Mouse (Mus musculus): ENCODE data around the gene Klhdc3.

Gene Klhdc3

DNA sequence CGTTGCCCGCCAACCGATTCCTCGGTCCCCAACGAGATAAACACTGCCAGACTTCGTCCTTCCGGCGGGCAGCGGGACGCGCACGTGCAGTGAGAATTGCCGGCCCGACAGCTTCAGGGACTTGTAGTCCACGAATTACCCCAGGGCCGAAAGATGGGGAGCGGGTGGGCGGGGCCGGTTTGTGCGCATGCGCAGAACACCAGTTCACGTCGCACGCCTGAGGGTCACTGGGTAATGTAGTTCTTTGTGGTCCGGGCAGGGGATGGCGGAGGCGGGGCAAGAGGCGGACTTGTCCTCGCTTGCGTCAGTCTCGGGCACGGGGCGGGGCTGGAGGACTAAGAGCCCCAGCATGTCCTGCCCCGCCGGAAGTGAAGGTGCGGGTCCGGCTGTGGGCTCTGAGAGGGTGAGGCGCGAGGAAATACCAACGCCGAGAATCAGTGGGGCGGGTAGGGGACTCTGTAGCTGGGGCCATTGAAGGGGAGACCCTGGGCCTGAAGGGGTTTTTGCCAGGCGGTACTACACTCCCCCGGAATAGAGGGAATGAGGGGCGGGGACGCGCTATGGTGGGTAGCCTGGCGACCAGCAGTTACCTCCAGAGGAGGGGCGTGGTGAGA is at the start of gene Klhdc3:
Gene Klhdc3 (minus strand): TSS at position 155 of the 614 bp plus-strand sequence.
- peak; percentile 99 for DNase-seq

DNA sequence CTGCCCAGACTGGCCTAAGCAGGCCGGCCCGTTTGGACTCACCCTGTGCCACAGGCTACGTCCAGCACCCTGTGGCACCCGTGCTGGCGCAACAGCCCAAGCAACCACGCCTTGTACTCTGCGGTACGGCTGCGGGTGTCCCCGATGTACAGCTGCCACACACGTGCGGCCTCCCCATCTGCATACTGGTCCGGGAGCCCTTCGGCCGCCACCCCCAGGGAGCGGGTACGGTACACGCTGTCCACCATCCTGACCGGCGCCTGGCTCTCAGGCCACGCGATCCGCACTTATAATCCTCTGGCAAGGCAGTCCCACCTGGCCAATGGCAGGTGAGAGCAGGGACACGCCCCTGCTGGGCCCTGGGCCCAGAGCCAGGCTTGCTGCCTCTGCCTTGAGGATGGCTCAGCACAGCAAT is 48.2 kb upstream of the Klhdc3 start, which contains the start of gene Gnmt:
Gene Gnmt (minus strand): TSS at position 265 of the 415 bp plus-strand sequence.
- DNase-seq, result peak; percentile 76

DNA sequence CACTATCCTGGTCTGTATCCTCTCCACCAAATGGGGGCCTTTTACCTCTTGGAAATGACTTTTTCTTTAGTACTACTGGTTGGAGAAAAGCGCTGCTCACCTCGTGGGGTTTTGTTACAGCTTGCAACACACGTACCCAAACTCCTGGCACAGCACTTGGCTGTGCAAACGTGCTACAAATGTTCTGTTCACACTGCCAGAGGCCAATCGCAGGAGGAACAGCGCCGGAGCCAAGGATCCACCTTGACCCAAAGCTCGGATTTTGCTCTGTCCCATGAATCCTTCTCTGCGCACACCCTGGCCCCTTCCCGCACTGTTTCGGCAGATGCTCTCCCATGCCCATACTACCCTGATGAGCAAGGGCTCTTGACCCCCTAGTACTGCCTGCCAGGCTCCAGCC is 47.8 kb upstream of the Klhdc3 start:
- no peak for DNase-seq

DNA sequence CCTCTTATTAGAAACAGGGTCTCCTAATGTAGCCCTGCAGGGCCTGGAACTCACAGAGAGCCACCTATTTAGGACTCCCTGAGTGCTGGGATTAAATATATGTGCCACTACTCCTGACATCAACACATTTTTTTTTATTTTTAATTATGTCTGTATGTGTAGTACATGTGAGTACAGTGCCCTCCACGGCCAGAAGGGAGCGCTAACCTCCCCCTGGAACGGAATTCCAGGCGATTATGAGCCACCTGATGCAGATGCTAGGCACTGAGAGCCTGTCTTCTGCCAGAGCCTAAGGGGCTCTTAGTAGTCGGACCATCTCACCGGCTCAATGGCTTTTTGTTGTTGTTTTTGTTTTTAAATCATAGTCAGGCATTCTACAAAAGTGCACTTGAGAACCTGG is 47.3 kb upstream of the Klhdc3 start:
- peak; percentile 53 for DNase-seq

DNA sequence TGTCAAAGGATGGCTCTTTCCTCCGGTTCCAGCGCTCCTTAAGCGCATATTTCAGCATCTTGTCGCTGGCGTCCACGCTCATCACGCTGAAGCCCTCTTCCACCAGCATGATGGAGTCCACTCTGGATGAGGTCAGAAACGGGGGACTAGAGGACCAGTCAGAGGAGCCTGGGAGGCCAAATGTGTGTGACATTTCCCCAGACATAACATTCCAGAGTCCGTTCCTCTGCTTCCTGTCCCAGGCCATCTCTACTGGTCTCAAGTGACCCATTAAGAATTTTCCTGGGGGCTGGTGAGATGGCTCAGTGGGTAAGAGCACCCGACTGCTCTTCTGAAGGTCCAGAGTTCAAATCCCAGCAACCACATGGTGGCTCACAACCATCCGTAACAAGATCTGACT is 46.6 kb upstream of the Klhdc3 start:
- no peak for DNase-seq

DNA sequence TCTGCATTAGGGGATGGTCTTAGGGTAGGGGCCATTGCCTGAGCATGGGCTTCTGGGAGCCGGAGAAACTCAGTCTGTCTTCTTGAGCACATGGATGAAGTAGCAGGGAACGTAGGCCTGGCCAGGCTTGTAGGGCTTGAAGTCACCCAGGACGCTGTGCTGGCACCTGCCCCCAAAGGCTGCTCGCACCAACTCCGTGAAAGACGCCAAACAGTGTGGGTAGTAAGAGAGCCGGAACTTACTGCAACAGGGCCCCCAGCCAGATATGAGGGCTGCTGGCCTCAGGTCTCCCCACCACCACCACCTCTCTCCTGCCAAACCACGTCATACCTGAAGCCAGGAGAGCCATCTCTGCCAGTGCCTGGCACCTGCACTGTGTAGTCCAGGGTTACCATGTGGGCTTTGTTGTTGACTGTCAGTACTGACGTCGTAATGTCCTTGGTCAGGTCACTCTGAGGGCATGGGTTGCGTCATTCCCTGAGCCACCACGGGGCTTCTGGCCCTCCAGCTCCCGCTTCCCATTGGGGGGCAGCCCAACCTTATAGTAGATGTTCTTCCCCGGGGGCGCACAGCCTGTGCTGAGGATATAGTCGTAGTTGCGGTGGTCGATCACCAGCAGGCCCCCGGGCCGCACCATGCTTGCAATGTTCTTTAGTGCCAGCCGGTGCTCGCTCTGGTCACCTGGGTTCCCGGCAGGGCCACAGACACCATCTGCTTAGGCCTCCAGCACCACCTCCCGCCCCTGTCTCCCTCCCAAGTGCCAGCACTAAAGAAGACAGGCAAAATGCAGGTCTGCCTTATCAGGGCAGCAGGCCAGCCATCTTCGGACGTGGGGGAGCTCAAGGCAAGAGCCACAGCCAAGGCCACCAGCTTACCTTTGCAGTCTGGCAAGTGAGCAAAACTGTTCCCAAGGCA is 45.3 kb upstream of the Klhdc3 start:
- no peak for DNase-seq

DNA sequence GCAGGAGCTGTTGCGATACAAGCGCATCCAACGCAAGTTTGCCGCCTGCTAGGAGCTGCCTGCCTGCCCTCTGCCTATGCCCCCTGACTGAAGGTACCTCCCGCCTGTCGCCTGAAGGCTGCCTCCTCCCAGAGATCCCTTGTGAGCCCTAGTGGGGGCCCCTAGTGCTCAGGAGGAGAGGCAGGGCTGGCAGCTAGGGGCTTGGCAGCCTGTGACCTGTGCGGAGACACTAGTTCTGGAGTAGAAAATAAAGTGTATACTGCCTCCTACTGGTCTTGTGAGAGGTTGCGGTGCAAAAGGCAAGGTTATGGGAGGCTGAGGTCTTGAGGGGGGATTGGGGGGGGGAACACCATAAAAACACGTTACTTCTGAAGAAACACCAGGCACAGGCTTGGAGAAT is 44.6 kb upstream of the Klhdc3 start:
- DNase-seq, result no peak

DNA sequence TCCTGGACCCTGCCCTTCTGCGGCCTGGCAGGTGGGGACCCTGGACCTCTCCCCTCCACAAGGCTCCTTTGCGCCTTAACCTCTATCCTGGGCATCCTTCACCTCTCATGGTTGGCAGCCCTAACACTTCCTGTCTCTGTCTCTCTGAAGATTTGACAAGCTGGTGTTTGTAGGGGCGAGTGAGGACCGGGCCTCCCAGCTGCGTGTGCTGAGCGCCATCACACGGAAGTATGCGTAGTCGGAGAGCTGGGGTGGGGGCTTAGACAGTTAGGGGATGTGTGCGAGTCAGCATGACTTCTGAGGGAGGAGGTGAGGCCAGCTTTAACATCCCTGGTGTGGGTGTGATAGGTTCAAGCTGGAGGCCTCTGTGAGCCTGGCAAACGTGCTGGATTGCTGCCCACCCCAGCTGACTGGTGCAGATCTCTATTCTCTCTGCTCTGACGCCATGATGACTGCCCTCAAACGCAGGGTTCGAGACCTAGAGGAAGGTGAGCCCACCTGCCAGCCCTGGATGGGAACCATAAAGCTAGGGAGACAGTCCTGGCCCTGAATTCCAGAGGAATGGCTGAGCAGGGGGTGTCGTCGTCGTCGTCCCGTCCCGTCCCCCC is 43.9 kb upstream of the Klhdc3 start:
- DNase-seq, result no peak

DNA sequence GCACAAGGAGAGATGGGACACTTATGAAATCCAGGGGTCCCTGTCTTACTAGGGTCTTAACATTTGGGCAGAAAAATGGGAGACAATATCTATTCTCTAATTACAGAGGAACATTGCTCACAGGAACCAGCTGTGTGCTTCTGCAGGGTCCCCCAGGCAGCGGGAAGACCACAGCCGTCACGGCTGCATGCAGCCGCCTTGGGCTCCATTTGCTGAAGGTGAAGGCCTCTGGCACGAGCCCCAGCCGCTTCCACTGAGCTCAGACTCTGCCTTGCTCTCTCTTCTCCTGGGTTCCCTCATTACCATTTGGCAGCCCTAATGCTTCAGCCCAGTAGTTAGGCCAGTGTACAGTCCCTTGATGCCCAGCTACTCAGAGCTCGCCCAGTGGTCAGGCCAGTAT is 40.4 kb upstream of the Klhdc3 start:
- no peak for DNase-seq

DNA sequence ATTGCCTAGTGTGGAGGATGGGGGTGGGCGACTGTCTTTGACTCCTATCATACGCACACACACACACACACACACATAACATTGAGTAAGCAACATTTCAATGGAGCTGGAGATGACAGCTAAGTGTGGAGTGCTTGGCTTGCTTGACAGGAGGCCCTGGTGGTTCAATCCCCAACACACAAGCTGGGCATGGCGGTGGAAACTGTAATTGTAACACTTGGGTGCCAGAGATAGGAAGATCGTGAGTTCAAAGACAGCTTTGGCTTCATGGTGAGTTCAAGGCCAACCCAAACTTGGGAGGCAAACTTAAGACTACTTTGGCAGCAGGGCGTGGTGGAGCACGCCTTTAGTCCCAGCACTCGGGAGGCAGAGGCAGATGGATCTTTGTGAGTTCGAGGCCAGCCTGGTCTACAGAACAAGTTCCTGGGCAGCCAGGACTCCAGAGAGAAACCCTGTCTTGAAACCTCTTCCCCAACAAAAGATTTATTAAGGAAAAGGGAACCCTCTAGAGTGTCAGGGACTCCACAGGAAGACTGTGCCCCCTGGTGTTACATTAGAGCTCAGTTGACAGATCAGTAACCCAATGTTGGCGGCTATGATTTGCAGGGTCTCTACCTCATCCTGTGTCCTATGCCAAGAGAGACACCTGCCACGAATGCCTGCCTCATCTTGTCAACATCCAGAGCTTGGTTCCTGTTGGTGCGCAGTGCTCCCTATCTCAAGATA is 34.2 kb upstream of the Klhdc3 start:
- no peak for DNase-seq

DNA sequence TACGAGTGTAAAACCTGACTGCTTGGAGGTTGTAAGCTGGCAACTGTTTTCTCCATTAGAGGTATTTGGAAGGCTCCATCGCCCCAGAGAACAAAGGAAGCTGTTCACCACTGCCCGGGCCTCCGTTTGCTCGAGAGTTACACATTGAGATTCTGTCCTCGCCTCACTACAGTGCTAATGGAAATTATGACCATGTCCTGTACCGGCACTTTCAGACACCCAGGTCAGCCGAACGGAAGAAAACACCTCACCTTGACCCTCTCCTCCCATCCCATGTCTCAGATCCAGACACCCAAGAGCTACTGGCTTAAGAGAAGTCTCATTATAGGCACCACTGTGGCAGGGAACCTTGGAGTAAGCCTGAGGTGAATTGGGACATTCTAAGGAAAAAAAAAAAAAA is 33.1 kb upstream of the Klhdc3 start:
- DNase-seq, result no peak

DNA sequence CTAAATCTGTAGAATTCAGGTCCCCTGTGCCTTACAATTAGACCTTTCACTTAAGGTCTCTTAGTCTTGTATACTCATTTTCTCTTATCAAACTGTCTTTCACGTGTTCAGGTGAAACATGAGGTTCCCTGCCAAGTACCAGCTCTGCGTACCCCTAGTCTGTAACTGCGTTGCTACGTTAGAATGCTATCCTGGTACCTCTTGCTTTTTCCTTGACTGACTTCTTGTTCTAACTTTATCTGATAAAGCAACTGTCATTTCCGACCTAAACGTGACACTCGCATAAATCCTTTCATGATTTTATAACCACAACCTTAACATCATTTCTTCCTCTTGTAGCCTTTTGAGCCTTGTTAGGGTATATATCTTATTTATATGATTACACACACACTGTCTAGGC is 31.7 kb upstream of the Klhdc3 start:
- no peak for DNase-seq

DNA sequence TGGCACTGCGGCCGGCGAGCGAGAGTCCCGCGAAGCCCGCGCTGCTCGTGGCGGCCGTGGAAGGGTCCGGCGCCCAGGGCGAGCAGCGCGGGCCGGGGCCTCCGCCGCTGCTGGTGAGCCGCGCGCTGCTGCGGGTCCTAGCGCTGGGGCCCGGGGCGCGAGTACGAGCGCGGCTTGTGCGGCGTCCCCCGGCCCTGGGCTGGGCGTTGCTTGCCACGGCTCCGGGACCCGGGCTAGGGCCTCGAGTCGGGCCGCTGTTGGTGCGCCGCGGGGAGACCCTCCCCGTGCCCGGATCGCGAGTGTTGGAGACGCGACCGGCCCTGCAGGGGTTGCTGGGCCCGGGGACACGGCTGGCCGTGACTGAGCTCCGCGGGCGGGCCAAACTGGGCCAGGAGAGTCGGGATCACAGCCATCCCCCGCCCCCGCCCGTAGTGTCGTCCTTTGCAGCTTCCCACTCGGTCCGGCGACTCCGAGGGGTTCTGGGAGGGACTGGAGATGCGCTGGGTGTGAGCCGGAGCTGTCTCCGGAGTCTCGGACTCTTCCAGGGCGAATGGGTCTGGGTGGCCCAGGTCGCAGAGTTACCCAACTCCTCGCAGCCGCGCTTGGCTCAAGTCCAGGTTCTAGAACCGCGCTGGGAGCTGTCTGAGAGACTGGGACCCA is 31.0 kb upstream of the Klhdc3 start:
- DNase-seq, result peak; percentile 77

DNA sequence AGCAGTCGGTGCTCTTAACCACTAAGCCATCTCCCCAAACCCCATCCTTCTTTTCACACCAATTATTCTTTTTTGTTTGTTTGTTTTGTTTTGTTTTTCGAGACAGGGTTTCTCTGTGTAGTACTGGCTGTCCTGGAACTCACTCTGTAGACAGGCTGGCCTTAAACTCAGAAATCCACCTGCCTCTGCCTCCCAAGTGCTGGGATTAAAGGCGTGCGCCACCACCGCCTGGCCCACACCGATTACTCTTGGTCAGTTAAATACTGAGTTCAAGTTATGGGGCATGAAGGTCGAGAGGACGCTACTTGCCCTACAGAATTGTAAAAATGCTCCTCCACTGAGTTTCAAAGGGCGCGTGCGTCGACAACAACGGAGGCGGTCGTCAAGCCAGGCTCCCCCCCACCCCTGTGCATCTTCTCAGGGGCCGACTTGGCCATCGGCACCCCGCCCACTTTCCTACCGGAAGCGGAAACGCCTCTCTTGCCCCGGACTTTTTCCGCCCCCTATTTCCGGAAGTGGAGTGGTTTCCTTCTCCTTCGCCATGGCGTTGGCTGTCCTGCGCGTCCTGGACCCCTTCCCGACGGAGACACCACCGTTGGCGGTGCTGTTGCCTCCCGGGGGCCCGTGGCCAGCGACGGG is 30.4 kb upstream of the Klhdc3 start, which contains the start of gene Pex6:
Gene Pex6 (plus strand): TSS at position 505 of the 639 bp plus-strand sequence.
- peak; percentile 98 for DNase-seq

DNA sequence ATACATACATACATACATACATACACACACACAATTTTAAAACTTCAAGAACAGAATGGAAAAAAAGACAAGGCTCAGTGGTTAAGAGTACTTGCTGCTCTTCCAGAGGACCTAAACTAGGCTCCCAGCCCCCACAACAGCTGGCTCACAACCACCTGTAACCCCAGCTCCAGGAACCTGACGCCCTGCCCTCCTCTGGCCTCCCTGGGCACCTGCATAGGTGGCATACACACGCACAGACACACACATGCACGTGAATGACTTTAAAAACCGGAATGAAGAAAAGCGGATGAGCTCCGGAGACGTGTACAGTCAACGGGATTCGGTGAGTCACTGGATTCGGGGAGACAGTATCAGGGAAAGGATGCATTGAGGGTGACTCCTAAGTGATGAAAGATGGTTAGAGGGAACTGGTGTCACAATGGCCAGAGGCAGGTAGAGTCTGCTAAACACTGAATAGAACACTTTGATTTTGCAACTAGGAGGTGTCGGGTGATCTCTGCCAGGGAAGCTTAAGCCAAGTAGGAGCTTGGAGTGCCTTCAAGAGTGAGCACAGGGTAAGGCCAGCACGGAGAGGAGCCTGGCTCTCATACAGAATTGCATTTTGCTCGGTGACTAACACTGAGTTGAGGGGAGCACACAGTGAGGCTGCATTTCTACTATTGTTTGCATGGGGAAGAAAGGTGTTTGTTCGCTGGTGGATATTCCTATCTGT is 25.8 kb upstream of the Klhdc3 start:
- DNase-seq, result no peak

DNA sequence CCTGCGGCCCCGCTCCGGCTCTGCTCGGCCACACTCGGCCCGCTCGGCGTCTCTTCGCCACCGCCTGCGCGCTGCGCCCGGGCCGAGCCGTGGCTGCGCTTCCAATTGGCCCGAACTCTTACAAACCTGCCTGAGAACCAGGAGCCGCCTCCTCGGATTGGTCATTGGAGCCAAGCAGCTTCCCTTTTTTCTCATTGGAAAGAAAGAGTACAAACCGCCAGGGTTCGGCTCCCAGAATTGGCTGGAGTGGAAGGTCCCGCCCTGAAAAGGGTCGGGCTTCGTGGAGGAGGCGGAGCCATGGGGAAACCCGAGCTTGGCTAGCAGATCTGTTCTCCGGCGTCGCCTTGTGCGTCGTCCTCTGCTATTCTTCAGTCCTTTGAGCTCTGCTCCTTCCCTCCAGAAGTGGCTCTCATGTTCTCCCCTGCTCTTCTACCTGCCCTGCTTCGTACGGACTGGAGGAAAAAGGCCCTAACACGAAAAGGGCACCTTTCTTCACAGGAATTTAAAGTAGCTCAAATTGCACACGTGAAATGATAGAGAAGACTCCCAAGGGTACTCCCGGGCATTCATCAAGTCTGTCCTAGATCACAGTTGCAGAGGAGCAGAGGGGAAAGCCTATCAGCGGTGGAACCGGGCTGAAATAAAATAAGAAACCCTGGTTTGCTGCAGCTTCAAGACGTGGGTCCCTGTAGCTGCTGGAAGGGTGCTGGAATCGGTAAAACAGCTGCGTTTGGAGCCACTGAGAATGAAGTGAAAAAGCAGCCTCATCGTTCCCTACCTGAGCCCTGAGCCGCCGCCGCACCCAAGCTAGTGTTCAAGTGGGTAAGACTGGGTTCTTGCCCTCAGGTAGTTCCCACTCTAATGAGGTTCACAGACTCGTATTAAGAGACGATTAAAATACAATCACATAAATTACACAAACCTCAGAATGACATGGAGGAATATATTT is 24.4 kb upstream of the Klhdc3 start, which contains the start of gene Ppp2r5d:
Gene Ppp2r5d (minus strand): TSS at position 225 of the 949 bp plus-strand sequence.
- peak; percentile 96 for DNase-seq

DNA sequence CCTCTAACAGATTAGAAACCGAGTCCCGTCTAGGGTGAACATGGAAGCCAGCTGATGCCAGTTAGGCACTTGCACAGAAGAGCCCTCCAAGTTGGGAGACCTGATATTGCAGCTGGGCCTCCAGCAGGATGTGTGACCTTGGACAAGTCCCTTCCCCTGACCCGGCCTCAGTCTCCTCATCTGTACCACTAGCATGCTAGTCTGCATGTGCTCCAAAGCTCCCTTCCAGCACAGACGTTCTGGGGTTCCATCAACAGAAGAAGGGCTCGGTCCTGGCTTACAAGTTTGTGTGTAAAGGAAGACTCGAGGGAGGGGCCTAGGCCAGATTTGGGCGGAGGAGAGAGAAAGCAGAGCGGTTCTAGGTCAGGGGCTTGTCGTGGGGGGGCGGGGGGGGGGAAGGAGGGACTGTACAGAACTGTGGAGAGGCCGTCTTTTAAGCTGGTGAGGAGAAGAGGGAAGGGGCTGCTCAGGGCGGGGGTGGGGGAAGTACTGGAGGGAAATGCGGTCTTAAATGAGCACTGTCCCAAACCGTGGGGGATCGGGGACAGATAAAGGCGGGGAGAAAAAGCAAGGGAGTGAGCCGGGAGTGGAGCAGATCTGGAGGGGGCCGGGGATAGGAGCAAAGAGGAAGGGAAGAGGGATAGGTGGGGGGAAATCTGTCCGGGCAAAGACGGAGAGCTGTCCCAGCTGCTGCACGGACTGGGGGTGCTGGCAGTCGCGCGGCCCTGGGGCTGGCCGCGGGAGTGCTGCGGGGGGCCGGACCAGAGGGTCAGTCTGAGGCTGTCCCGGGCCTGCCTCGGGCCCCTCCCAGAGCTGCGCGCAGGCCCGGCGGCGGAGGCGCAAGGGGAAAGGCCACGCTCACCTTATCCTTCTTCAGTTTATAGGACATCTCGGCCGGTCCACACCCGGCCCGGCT is 23.5 kb upstream of the Klhdc3 start:
- DNase-seq, result no peak

DNA sequence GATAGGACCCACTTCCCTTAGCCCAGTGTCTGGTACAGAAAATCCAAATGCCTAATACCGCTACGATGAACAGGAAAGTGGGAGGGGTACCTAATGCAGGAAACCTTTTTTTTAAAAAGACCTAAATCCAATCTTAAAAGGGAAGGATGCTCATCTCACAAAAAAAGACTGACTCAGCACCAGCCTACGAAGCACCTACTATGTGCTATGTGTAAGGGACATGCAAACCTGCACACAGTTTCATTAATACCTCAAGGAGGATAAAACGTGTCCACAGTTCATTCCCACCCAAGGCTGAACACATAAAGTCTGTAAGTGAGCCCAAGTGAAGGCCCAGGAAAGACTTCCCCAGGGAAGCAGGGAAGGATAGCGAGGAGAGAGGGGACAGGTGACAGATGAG is 21.8 kb upstream of the Klhdc3 start:
- no peak for DNase-seq

DNA sequence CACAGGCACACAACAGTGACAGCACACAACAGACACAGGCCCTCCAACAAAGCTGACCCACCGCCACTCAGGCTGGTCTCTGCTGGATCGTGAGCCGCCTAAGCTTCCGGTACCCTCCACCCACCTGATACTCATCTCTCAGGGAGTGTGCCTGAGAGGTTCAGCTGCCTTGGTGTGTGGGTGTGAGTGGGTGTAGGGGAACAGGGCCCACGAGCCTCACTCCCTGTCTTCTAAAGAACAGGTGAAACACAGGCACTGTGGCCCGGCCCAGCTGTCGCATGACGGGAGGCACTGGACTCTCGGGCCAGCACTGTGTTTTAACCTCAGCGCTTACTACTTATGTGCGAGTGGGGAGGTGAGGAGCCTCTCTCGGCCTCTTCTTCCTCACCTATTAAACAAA is 21.4 kb upstream of the Klhdc3 start:
- no peak for DNase-seq

All from kidney, postnatal 10 days (tissue).